ENCODE assay signal across 27 mouse cellular contexts in the genomic region with DNA sequence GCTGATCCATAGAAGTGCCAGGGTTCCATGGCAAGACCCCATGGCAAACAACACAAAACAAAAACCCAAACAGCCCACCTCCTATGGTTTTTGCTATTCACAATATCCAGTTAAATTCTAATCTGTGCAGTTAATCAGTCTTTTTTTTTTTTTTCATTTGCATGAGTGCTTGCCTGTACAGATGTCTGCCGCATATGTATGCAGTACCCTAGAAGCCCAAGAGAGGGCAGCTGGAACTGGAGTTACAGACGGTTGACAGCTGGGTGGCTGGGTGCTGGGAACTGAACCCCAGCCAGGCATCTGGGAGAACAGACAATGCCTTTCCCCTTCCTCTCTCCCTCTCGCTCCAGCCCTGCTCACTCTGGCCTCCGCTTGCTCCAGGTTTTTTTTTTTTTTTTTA. TPM values are rescaled to one million over a fixed set of nuclear protein-coding genes. Genes with fewer than 3 reads are reported as not detected.
DNase-seq lines count a peak whose midpoint lies in the region; ATAC-seq and TF ChIP-seq lines count a peak whose summit lies in the region.
"Had no signal": no experiment of that assay in that cellular context is flagged by ENCODE, and none has a peak within 500 bp of the region (broad histone marks: within the 10 kb centered on the region; RNA-seq: fewer than 3 reads in every experiment).

No protein-coding gene starts in this region.

- peaks cover 2% of the 10 kb centered on the region; the same call in 1 of the 2 replicates for H3K79me2 ChIP-seq in heart, adult 2 months (replicated peaks; ENCODE audit: control insufficient read depth, insufficient read depth, low read length)

- DNase-seq in heart, adult 2 months, result no peak
- no peak for DNase-seq in heart, embryonic 10.5 days (ENCODE audit: low spot score)
- no peak for DNase-seq in lung, postnatal 0 days (ENCODE audit: low spot score)
- DNase-seq in lung, adult 2 months, result no peak
- DNase-seq in Patski (ENCODE audit: low read depth, low spot score), result no peak
- peak; percentile 7 for DNase-seq in splenic B cell, adult 2 months (ENCODE audit: low read depth, low spot score)
- DNase-seq in adrenal gland, postnatal 10 days, result no peak
- DNase-seq: adrenal gland, postnatal 25 days; B cell, adult 2 months; cerebellum, adult 2 months; kidney, postnatal 14 days; layer of hippocampus, adult 9-11 months; liver; midbrain, embryonic 14.5 days; right cerebral cortex, adult 18-20 months; thymus, postnatal 14 days had no signal

- TF ChIP-seq CTCF in heart, adult 2 months (IDR thresholded peaks at IDR 0.05), result 0 out of 2 replicates have a peak, but pooled peaks have one; percentile 6
- TF ChIP-seq CTCF in lung, postnatal 0 days (IDR thresholded peaks at IDR 0.05), result peak; percentile 7; the same call in 1 of the 2 replicates
- TF ChIP-seq CTCF in lung, adult 2 months (IDR thresholded peaks at IDR 0.05; ENCODE audit: insufficient read depth, low read length), result no peak
- peak; percentile 19 for TF ChIP-seq CTCF in Patski (IDR thresholded peaks at IDR 0.05)

- no peak overlapping the region for H3K9ac ChIP-seq in heart, adult 2 months (ENCODE audit: low read depth, low read length)
- no peak overlapping the region for H3K9ac ChIP-seq in lung, postnatal 0 days (replicated peaks; ENCODE audit: low read depth)
- H3K9ac ChIP-seq: embryonic facial prominence, embryonic 13.5 days had no signal

- H3K9me3 ChIP-seq in heart, embryonic 10.5 days, result no peaks in the 10 kb centered on the region
- H3K9me3 ChIP-seq in lung, postnatal 0 days (ENCODE audit: low read length), result no peaks in the 10 kb centered on the region
- H3K9me3 ChIP-seq: embryonic facial prominence, embryonic 13.5 days; hindbrain, embryonic 10.5 days had no signal

- H3K4me1 ChIP-seq in heart, adult 2 months (ENCODE audit: control insufficient read depth, insufficient read depth, low read length), result no peaks in the 10 kb centered on the region
- H3K4me1 ChIP-seq in heart, embryonic 10.5 days, result no peaks in the 10 kb centered on the region
- no peaks in the 10 kb centered on the region for H3K4me1 ChIP-seq in lung, postnatal 0 days (ENCODE audit: insufficient read depth, low read depth, low read length)
- H3K4me1 ChIP-seq in lung, adult 2 months (ENCODE audit: control insufficient read depth, insufficient read depth, low read length), result no peaks in the 10 kb centered on the region; the same call in 1 of the 2 replicates
- H3K4me1 ChIP-seq: embryonic facial prominence, embryonic 13.5 days; hindbrain, embryonic 10.5 days had no signal

- no peak for TF ChIP-seq EP300 in heart, adult 2 months (IDR thresholded peaks at IDR 0.05; ENCODE audit: insufficient read depth, low read depth, low read length)
- no peak for TF ChIP-seq EP300 in lung, postnatal 0 days (IDR thresholded peaks at IDR 0.05)

- TF ChIP-seq POLR2A in heart, adult 2 months (IDR thresholded peaks at IDR 0.05; ENCODE audit: insufficient read depth, low read depth, low read length), result no peak
- no peak for TF ChIP-seq POLR2A in lung, adult 2 months (IDR thresholded peaks at IDR 0.05; ENCODE audit: borderline replicate concordance, extremely low read depth, low read depth, low read length)

- CTCF ChIA-PET in Patski (lab: Charles Lee), result interaction anchor here (0.9 to 1.2 kb wide), 2 partner anchors 9 to 11 kb away, joined by 3 read pairs; no protein-coding TSS in a partner anchor

- H3K27me3 ChIP-seq in heart, adult 2 months (ENCODE audit: control insufficient read depth, insufficient read depth, low read length), result no peaks in the 10 kb centered on the region
- H3K27me3 ChIP-seq in heart, embryonic 10.5 days (ENCODE audit: insufficient read depth, poor library complexity, severe bottlenecking), result no peaks in the 10 kb centered on the region
- no peaks in the 10 kb centered on the region for H3K27me3 ChIP-seq in lung, postnatal 0 days (replicated peaks; ENCODE audit: insufficient read depth, low read length)
- no peaks in the 10 kb centered on the region for H3K27me3 ChIP-seq in Patski
- no peaks in the 10 kb centered on the region for H3K27me3 ChIP-seq in splenic B cell, adult 2 months (ENCODE audit: control insufficient read depth, insufficient read depth, low read length, poor library complexity, severe bottlenecking)
- H3K27me3 ChIP-seq: embryonic facial prominence, embryonic 13.5 days had no signal

- WGBS in heart, adult 2 months, result 94% methylated on average over 4 of the region's 4 CpGs
- 92% methylated on average over 4 of the region's 4 CpGs for WGBS in heart, embryonic 10.5 days
- WGBS in lung, postnatal 0 days, result 93% methylated on average over 4 of the region's 4 CpGs
- WGBS in lung, adult 2 months, result 98% methylated on average over 4 of the region's 4 CpGs

- intact Hi-C loops in heart, adult 2 months (cut with DNase I), result no loop called here

- no peak for ATAC-seq in lung, postnatal 0 days
- no peak for ATAC-seq in Patski
- ATAC-seq: forebrain, embryonic 16.5 days; inflammation-experienced regulatory T-cells, adult 6 months had no signal

- H3K36me3 ChIP-seq in heart, adult 2 months (ENCODE audit: control insufficient read depth, insufficient read depth, low read length), result peaks cover 2% of the 10 kb centered on the region
- H3K36me3 ChIP-seq in heart, embryonic 10.5 days, result peaks cover 80% of the 10 kb centered on the region
- H3K36me3 ChIP-seq in lung, postnatal 0 days (ENCODE audit: insufficient read depth, low read length), result peaks cover 28% of the 10 kb centered on the region
- peaks cover 23% of the 10 kb centered on the region for H3K36me3 ChIP-seq in splenic B cell, adult 2 months (ENCODE audit: control insufficient read depth, insufficient read depth, low read length, poor library complexity, severe bottlenecking)

- POLR2A ChIA-PET in Patski (lab: Charles Lee), result interaction anchor here (0.6 to 0.7 kb wide), 2 partner anchors 198 to 315 kb away, joined by 5 to 6 read pairs; no protein-coding TSS in a partner anchor

- H3K27ac ChIP-seq in heart, adult 2 months, result no peak overlapping the region
- no peak overlapping the region for H3K27ac ChIP-seq in heart, embryonic 10.5 days
- no peak overlapping the region for H3K27ac ChIP-seq in lung, postnatal 0 days (ENCODE audit: low read length)
- H3K27ac ChIP-seq: embryonic facial prominence, embryonic 13.5 days; hindbrain, embryonic 10.5 days; stomach, postnatal 0 days had no signal

- in situ Hi-C loops in Patski (cut with MboI; ENCODE audit: low pct_unique_long_range_greater_than_20kb), result no loop called here

- no peak overlapping the region for H3K4me2 ChIP-seq in lung, postnatal 0 days (replicated peaks; ENCODE audit: low read depth, low read length)
- H3K4me2 ChIP-seq: embryonic facial prominence, embryonic 13.5 days had no signal

- H3K4me3 ChIP-seq in heart, adult 2 months, result no peak overlapping the region
- no peak overlapping the region for H3K4me3 ChIP-seq in heart, embryonic 10.5 days
- H3K4me3 ChIP-seq in lung, postnatal 0 days (ENCODE audit: low read depth, low read length), result no peak overlapping the region
- H3K4me3 ChIP-seq in lung, adult 2 months (replicated peaks; ENCODE audit: extremely low read depth, low read depth, low read length), result no peak overlapping the region
- H3K4me3 ChIP-seq: embryonic facial prominence, embryonic 13.5 days; hindbrain, embryonic 10.5 days had no signal

RNA-seq across cellular contexts. Expression of a gene that starts 14.1 kb away (rescaled TPM):
- total RNA-seq in heart, adult 2 months (2021), result not detected
- 0.12 TPM in 1 of 2 replicates, not detected in the other for polyA plus RNA-seq in heart, adult 2 months (2012; rRNA removed)
- polyA plus RNA-seq in heart, embryonic 10.5 days (2016; fragmentation: Nextera tagmentation; extraction: Ambion mirVana), result not detected in 2 replicates
- polyA plus RNA-seq in lung, postnatal 0 days (2015; fragmentation: Nextera tagmentation; extraction: Ambion mirVana), result not detected in 2 replicates
- polyA plus RNA-seq in lung, adult 2 months (2012; rRNA removed), result not detected in 2 replicates
- not detected for polyA plus RNA-seq in Patski (2021)
- 1 to 10 TPM; 1.2 to 2.4 TPM for total RNA-seq in adrenal gland, postnatal 10 days (2021)
- total RNA-seq: common myeloid progenitor, adult 5-6 weeks; granulocyte monocyte progenitor cell, adult 5-6 weeks; megakaryocyte, adult 5-6 weeks had no signal
- polyA plus RNA-seq: heart, embryonic 16.5 days; inflammation-experienced regulatory T-cells, adult 6 months; lung, embryonic 16.5 days; spleen, adult 2 months had no signal

RNA-seq across cellular contexts. Expression of a gene that starts 15.3 kb away (rescaled TPM):
- total RNA-seq in heart, adult 2 months (2021), result 10 to 100 TPM; 19.4 to 21.8 TPM
- polyA plus RNA-seq in heart, adult 2 months (2012; rRNA removed), result 4.8 and 10.9 TPM in 2 replicates
- 9.4 and 10.7 TPM in 2 replicates for polyA plus RNA-seq in heart, embryonic 10.5 days (2016; fragmentation: Nextera tagmentation; extraction: Ambion mirVana)
- 12.4 and 14.1 TPM in 2 replicates for polyA plus RNA-seq in lung, postnatal 0 days (2015; fragmentation: Nextera tagmentation; extraction: Ambion mirVana)
- polyA plus RNA-seq in lung, adult 2 months (2012; rRNA removed), result 5.5 and 8.8 TPM in 2 replicates
- 30.1 TPM for polyA plus RNA-seq in Patski (2021)
- 10 to 100 TPM; 50.6 to 50.7 TPM for total RNA-seq in adrenal gland, postnatal 10 days (2021)

RNA-seq across cellular contexts. Expression of a gene that starts 49.8 kb away (rescaled TPM):
- total RNA-seq in heart, adult 2 months (2021), result 10 to 100 TPM; 36.3 to 37.4 TPM
- polyA plus RNA-seq in heart, adult 2 months (2012; rRNA removed), result 11.7 and 21.8 TPM in 2 replicates
- polyA plus RNA-seq in heart, embryonic 10.5 days (2016; fragmentation: Nextera tagmentation; extraction: Ambion mirVana), result 92.6 and 106 TPM in 2 replicates
- polyA plus RNA-seq in lung, postnatal 0 days (2015; fragmentation: Nextera tagmentation; extraction: Ambion mirVana), result 29.4 TPM in 2 replicates
- polyA plus RNA-seq in lung, adult 2 months (2012; rRNA removed), result 6.2 and 12.3 TPM in 2 replicates
- 123 TPM for polyA plus RNA-seq in Patski (2021)
- total RNA-seq in adrenal gland, postnatal 10 days (2021), result 10 to 100 TPM; 57.9 to 61.6 TPM
